Comparison of ENCODE assay signal across 24 mouse cellular contexts in genomic region chr4:102774549-102774948, GRCm38 (mm10).
"Had no signal": no experiment of that assay in that cellular context is flagged by ENCODE, and none has a peak within 500 bp of the region (broad histone marks: within the 10 kb centered on the region; RNA-seq: fewer than 3 reads in every experiment).

No protein-coding gene starts in this region.

- H3K36me3 ChIP-seq: heart, embryonic 10.5 days; heart, embryonic 12.5 days; hindbrain, embryonic 13.5 days; hindbrain, embryonic 15.5 days; kidney, embryonic 15.5 days; limb, embryonic 12.5 days; liver, embryonic 12.5 days had no signal

- H3K4me3 ChIP-seq: heart, embryonic 10.5 days; heart, embryonic 12.5 days; hindbrain, embryonic 13.5 days; hindbrain, embryonic 15.5 days; kidney, embryonic 15.5 days; limb, embryonic 12.5 days; liver, embryonic 12.5 days had no signal

- DNase-seq: gastrocnemius, postnatal 14 days; gastrocnemius, postnatal 36 days; heart, adult 18-20 months; heart, postnatal 10 days; kidney, adult 11 months; kidney, adult 2 months; kidney, adult 9 months; kidney, postnatal 14 days; kidney, postnatal 36 days; layer of hippocampus, adult 9-11 months; layer of hippocampus, postnatal 36 days; left cerebral cortex, postnatal 4 days; lung, adult 18-20 months had no signal

- H3K27me3 ChIP-seq: heart, embryonic 12.5 days; hindbrain, embryonic 13.5 days; hindbrain, embryonic 15.5 days; kidney, embryonic 15.5 days; limb, embryonic 12.5 days; liver, embryonic 12.5 days had no signal

- H3K9me3 ChIP-seq: heart, embryonic 10.5 days; heart, embryonic 12.5 days; hindbrain, embryonic 13.5 days; hindbrain, embryonic 15.5 days; kidney, embryonic 15.5 days; limb, embryonic 12.5 days; liver, embryonic 12.5 days had no signal

- H3K27ac ChIP-seq: heart, embryonic 10.5 days; hindbrain, embryonic 13.5 days; hindbrain, embryonic 15.5 days; hindbrain, postnatal 0 days; kidney, postnatal 0 days; limb, embryonic 12.5 days; liver, embryonic 12.5 days; liver, embryonic 14.5 days had no signal

- H3K9ac ChIP-seq: heart, embryonic 12.5 days; hindbrain, embryonic 13.5 days; hindbrain, embryonic 15.5 days; kidney, embryonic 15.5 days; limb, embryonic 12.5 days; liver, embryonic 12.5 days; liver, embryonic 14.5 days had no signal

- H3K4me2 ChIP-seq: heart, embryonic 12.5 days; hindbrain, embryonic 13.5 days; hindbrain, embryonic 15.5 days; kidney, embryonic 15.5 days; limb, embryonic 12.5 days; liver, embryonic 12.5 days had no signal

- ATAC-seq: hindbrain, postnatal 0 days; intestine, embryonic 16.5 days; liver, embryonic 12.5 days had no signal

- H3K4me1 ChIP-seq: liver, embryonic 12.5 days had no signal
